Mouse (Mus musculus): ENCODE data around the gene Ptpn11. TPM values are rescaled to one million over a fixed set of nuclear protein-coding genes. Genes with fewer than 3 reads are reported as not detected.

Ptpn11 gene
- polyA plus RNA-seq, 1 experiment = 78.7 TPM

DNA sequence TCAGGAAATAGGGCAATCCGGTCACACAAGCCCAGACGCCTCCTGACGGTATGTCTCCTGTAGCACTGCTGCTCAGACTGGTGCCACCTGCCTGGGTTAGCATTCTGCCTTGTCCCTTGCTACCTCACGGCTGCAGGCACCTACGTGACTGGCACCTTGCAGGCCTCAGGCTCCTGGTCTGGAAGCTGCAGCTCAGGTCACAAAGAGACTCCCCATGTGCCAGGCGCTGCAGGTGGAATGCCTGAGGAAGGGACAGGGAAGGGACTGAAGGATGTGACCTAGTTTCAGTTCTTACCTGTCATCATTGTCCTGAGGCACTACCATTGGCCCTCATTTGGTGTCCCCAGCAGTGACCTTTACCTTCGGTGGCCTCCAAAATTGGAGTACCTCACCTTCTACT lies 82.0 kb downstream of the Ptpn11 start:
- Histone ChIP-seq H3K4me2 (ENCODE audit: low read depth) (no peak overlapping the region), H3ac (ENCODE audit: control insufficient read depth, insufficient read length) (no peak overlapping the region), H3K27me3 (ENCODE audit: control insufficient read depth, insufficient read depth, insufficient read length) (peaks cover 6% of the 10 kb centered on the region), H3K4me3 (no peak overlapping the region), H3K36me3 (ENCODE audit: control insufficient read depth, insufficient read depth) (no peaks in the 10 kb centered on the region), H3K79me2 (ENCODE audit: control insufficient read depth, insufficient read depth) (no peaks in the 10 kb centered on the region)
- TF ChIP-seq E2F4 (IDR thresholded peaks at IDR 0.05; ENCODE audit: insufficient read depth) = no peak
- TF ChIP-seq POLR2AphosphoS2 (IDR thresholded peaks at IDR 0.05; ENCODE audit: insufficient read length, low read depth) = no peak
- no peak for TF ChIP-seq TCF3 (IDR thresholded peaks at IDR 0.05; ENCODE audit: insufficient read length, low read depth)
- TF ChIP-seq CEBPB (IDR thresholded peaks at IDR 0.05; ENCODE audit: insufficient read depth, poor library complexity, severe bottlenecking) = no peak
- no peak for TF ChIP-seq POLR2A (IDR thresholded peaks at IDR 0.05; ENCODE audit: insufficient read length, low read depth)
- no peak for TF ChIP-seq MYOG (IDR thresholded peaks at IDR 0.05; ENCODE audit: control insufficient read depth in 1 of 3, insufficient read depth in 1 of 3, insufficient read length in 2 of 3, low read depth in 2 of 3)

DNA sequence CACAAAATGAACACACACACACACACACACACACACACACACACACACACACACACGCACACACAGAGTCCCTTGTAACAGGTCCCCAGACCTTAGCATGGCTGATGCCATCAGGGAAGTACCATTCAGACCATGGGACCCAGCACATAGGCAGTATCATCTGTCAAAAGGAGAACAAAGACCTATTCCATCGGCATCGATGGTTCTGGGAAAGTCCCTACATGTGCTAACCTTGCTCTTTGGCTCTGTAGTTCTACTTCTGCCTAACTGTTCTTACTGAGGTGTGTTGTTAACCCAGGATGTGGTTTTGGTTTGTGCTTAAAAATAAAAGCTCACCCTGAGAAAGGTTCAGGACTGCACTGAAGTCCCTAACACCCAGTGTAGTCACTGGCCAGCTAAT lies 84.3 kb downstream of the Ptpn11 start:
- Histone ChIP-seq H3ac (ENCODE audit: control insufficient read depth, insufficient read length) (no peak overlapping the region), H3K4me2 (ENCODE audit: low read depth) (no peak overlapping the region), H3K4me3 (no peak overlapping the region), H3K27me3 (ENCODE audit: control insufficient read depth, insufficient read depth, insufficient read length) (peaks cover 6% of the 10 kb centered on the region), H3K79me2 (ENCODE audit: control insufficient read depth, insufficient read depth) (no peaks in the 10 kb centered on the region), H3K36me3 (ENCODE audit: control insufficient read depth, insufficient read depth) (no peaks in the 10 kb centered on the region)
- no peak for TF ChIP-seq POLR2AphosphoS2 (IDR thresholded peaks at IDR 0.05; ENCODE audit: insufficient read length, low read depth)
- TF ChIP-seq MYOD1 (IDR thresholded peaks at IDR 0.05; ENCODE audit: control insufficient read depth in 1 of 3, insufficient read length in 2 of 3, low read depth in 2 of 3) = no peak
- no peak for TF ChIP-seq POLR2A (IDR thresholded peaks at IDR 0.05; ENCODE audit: insufficient read length, low read depth)
- no peak for TF ChIP-seq USF1 (IDR thresholded peaks at IDR 0.05; ENCODE audit: low read depth)
- no peak for TF ChIP-seq MYOG (IDR thresholded peaks at IDR 0.05; ENCODE audit: control insufficient read depth in 1 of 3, insufficient read depth in 1 of 3, insufficient read length in 2 of 3, low read depth in 2 of 3)
- no peak for TF ChIP-seq TCF12 (IDR thresholded peaks at IDR 0.05; ENCODE audit: insufficient read depth, poor library complexity, severe bottlenecking)
- no peak for TF ChIP-seq REST (IDR thresholded peaks at IDR 0.05; ENCODE audit: insufficient read depth, insufficient read length)
- TF ChIP-seq TCF3 (IDR thresholded peaks at IDR 0.05; ENCODE audit: insufficient read length, low read depth) = no peak
- no peak for TF ChIP-seq CEBPB (IDR thresholded peaks at IDR 0.05; ENCODE audit: insufficient read depth, poor library complexity, severe bottlenecking)
- no peak for TF ChIP-seq SRF (IDR thresholded peaks at IDR 0.05; ENCODE audit: control insufficient read depth, insufficient read length, low read depth)
- no peak for TF ChIP-seq E2F4 (IDR thresholded peaks at IDR 0.05; ENCODE audit: insufficient read depth)
- TF ChIP-seq MAX (IDR thresholded peaks at IDR 0.05; ENCODE audit: low read depth) = no peak

DNA sequence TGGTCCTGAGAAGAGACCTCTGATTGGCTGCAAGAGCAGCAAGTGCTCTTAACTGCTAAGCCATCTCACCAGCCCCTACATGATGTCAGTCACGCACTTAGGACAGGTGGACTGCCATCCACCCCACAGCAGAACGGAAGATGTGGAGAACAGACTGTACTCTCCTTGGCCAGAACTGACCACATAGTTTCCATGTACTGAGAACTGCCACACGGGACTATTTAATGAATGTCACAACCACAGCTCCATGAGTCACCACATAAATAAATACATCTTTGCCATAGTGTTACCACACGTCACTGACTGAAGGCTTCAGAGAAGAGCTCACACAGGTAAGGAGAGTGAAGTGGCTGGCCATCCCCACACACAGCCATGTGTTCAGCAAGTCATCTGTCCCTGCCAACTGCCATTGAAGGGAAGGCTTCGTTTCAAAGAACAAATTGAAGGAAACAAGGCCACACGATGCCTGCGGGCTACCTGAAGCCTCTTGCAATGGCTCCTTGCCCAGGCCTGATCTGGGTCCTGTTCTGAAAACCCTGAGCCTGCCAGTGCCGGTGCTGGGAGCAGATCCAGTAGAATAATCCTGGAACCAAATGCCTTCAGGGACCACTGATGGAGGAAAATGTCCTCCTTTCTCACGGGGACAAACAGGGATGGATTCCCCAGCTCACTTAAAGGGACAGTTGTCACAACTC lies 90.2 kb downstream of the Ptpn11 start:
- no peak overlapping the region for H3K4me3 ChIP-seq
- peaks cover 6% of the 10 kb centered on the region for H3K27me3 ChIP-seq (ENCODE audit: control insufficient read depth, insufficient read depth, insufficient read length)
- no peaks in the 10 kb centered on the region for H3K36me3 ChIP-seq (ENCODE audit: control insufficient read depth, insufficient read depth)
- no peak overlapping the region for H3K4me2 ChIP-seq (ENCODE audit: low read depth)
- no peaks in the 10 kb centered on the region for H3K79me2 ChIP-seq (ENCODE audit: control insufficient read depth, insufficient read depth)
- TF ChIP-seq REST (IDR thresholded peaks at IDR 0.05; ENCODE audit: insufficient read depth, insufficient read length) = no peak
- TF ChIP-seq MAX (IDR thresholded peaks at IDR 0.05; ENCODE audit: low read depth) = no peak
- no peak for TF ChIP-seq USF1 (IDR thresholded peaks at IDR 0.05; ENCODE audit: low read depth)
- no peak for TF ChIP-seq SRF (IDR thresholded peaks at IDR 0.05; ENCODE audit: control insufficient read depth, insufficient read length, low read depth)
- TF ChIP-seq TCF3 (IDR thresholded peaks at IDR 0.05; ENCODE audit: insufficient read length, low read depth) = no peak
- no peak for TF ChIP-seq MYOG (IDR thresholded peaks at IDR 0.05; ENCODE audit: control insufficient read depth in 1 of 3, insufficient read depth in 1 of 3, insufficient read length in 2 of 3, low read depth in 2 of 3)
- TF ChIP-seq E2F4 (IDR thresholded peaks at IDR 0.05; ENCODE audit: insufficient read depth) = no peak
- TF ChIP-seq POLR2AphosphoS2 (IDR thresholded peaks at IDR 0.05; ENCODE audit: insufficient read length, low read depth) = no peak
- no peak for TF ChIP-seq MYOD1 (IDR thresholded peaks at IDR 0.05; ENCODE audit: control insufficient read depth in 1 of 3, insufficient read length in 2 of 3, low read depth in 2 of 3)
- no peak for TF ChIP-seq POLR2A (IDR thresholded peaks at IDR 0.05; ENCODE audit: insufficient read length, low read depth)
- TF ChIP-seq TCF12 (IDR thresholded peaks at IDR 0.05; ENCODE audit: insufficient read depth, poor library complexity, severe bottlenecking) = no peak
- no peak for TF ChIP-seq CEBPB (IDR thresholded peaks at IDR 0.05; ENCODE audit: insufficient read depth, poor library complexity, severe bottlenecking)
- H3ac ChIP-seq (ENCODE audit: control insufficient read depth, insufficient read length) = no peak overlapping the region

DNA sequence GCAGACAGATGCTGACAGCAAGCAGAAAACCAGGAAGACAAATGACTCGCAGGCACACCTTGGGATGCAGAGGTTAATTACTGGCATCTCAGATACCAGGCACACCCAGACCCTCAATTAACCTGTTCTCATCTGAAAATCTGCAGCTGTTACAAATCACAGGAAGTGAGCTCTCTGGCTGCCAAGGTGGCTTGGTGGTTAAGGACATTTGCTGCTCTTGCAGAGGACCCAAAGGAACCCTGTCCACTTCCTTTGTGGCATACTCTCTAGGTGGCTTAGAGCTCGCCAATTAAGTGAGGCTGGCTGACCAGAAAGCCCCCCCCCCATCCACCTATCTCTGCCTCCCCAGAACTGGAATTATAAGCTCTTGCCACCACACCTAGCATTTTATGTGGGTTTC lies 91.1 kb downstream of the Ptpn11 start:
- no peak for TF ChIP-seq SRF (IDR thresholded peaks at IDR 0.05; ENCODE audit: control insufficient read depth, insufficient read length, low read depth)
- no peak for TF ChIP-seq USF1 (IDR thresholded peaks at IDR 0.05; ENCODE audit: low read depth)
- TF ChIP-seq MAX (IDR thresholded peaks at IDR 0.05; ENCODE audit: low read depth) = no peak
- TF ChIP-seq E2F4 (IDR thresholded peaks at IDR 0.05; ENCODE audit: insufficient read depth) = no peak
- TF ChIP-seq TCF12 (IDR thresholded peaks at IDR 0.05; ENCODE audit: insufficient read depth, poor library complexity, severe bottlenecking) = no peak
- no peak for TF ChIP-seq POLR2AphosphoS2 (IDR thresholded peaks at IDR 0.05; ENCODE audit: insufficient read length, low read depth)
- TF ChIP-seq POLR2A (IDR thresholded peaks at IDR 0.05; ENCODE audit: insufficient read length, low read depth) = no peak
- no peak for TF ChIP-seq MYOG (IDR thresholded peaks at IDR 0.05; ENCODE audit: control insufficient read depth in 1 of 3, insufficient read depth in 1 of 3, insufficient read length in 2 of 3, low read depth in 2 of 3)
- TF ChIP-seq REST (IDR thresholded peaks at IDR 0.05; ENCODE audit: insufficient read depth, insufficient read length) = no peak
- H3ac ChIP-seq (ENCODE audit: control insufficient read depth, insufficient read length) = no peak overlapping the region
- H3K79me2 ChIP-seq (ENCODE audit: control insufficient read depth, insufficient read depth) = no peaks in the 10 kb centered on the region

More for the DNA sequence above, 91.1 kb downstream of the Ptpn11 start:
- no peak overlapping the region for H3K4me3 ChIP-seq
- H3K27me3 ChIP-seq (ENCODE audit: control insufficient read depth, insufficient read depth, insufficient read length) = peaks cover 3% of the 10 kb centered on the region
- no peaks in the 10 kb centered on the region for H3K36me3 ChIP-seq (ENCODE audit: control insufficient read depth, insufficient read depth)
- no peak overlapping the region for H3K4me2 ChIP-seq (ENCODE audit: low read depth)

Data from myocyte (in vitro differentiated cells).